Mouse (Mus musculus) naive thymus-derived CD4-positive, alpha-beta T cell, adult 5 months (primary cell): ENCODE measurements around the gene Rps25. TPM values are rescaled to one million over a fixed set of nuclear protein-coding genes. Genes with fewer than 3 reads are reported as not detected.

ENCODE experiments used
- polyA plus RNA-seq: library from polyadenylated mRNA; unstranded; fragments of 100-300 nt; shearing (Covaris generic); gene quantifications from one replicate; pipeline ENCODE4 v1.2.1, GENCODE M21; 2017

Gene Rps25
- 2,678 TPM for polyA plus RNA-seq

GRCm38 (mm10) chr9:44406906-44407751, at the start of gene Rps25, which contains the start of gene Trappc4:
Gene Rps25, plus strand, starts transcription at chr9:44407139.
Gene Trappc4, minus strand, starts transcription at chr9:44407600.

GRCm38 (mm10) chr9:44361190-44361917, 45.6 kb upstream of the Rps25 start, which contains the start of gene Vps11:
Gene Vps11, minus strand, starts transcription at chr9:44361670.

GRCm38 (mm10) chr9:44379054-44379834, 27.7 kb upstream of the Rps25 start, which contains the start of gene Hyou1:
Gene Hyou1, plus strand, starts transcription at chr9:44379490.

GRCm38 (mm10) chr9:44396684-44397411, 10.1 kb upstream of the Rps25 start, which contains the start of gene Slc37a4:
Gene Slc37a4, plus strand, starts transcription at chr9:44396852.

GRCm38 (mm10) chr9:44418519-44419385, 11.8 kb downstream of the Rps25 start, which contains the start of gene Ccdc84:
Gene Ccdc84, minus strand, starts transcription at chr9:44418569.

GRCm38 (mm10) chr9:44440961-44441360, 34.0 kb downstream of the Rps25 start, which contains the start of gene Foxr1:
Gene Foxr1, minus strand, starts transcription at chr9:44441136.

GRCm38 (mm10) chr9:44454891-44455220, 47.9 kb downstream of the Rps25 start, which contains the start of gene Upk2:
Gene Upk2, minus strand, starts transcription at chr9:44454976.

Other genes starting within 250 kb of the Rps25 start
- 46.8 TPM for gene Cbl, start 173.1 kb upstream of the Rps25 start, polyA plus RNA-seq
- gene Ccdc153, start 166.5 kb upstream of the Rps25 start, polyA plus RNA-seq = not detected
- not detected for gene Pdzd3, start 155.7 kb upstream of the Rps25 start, polyA plus RNA-seq
- 2.9 TPM for gene Nlrx1, start 138.5 kb upstream of the Rps25 start, polyA plus RNA-seq
- gene Abcg4, start 118.5 kb upstream of the Rps25 start, polyA plus RNA-seq = not detected
- gene Hinfp, start 101.5 kb upstream of the Rps25 start, polyA plus RNA-seq = 49.0 TPM
- 19.9 TPM for gene C2cd2l, start 86.9 kb upstream of the Rps25 start, polyA plus RNA-seq
- gene Dpagt1, start 81.1 kb upstream of the Rps25 start, polyA plus RNA-seq = 6.6 TPM
- gene H2afx, start 72.4 kb upstream of the Rps25 start, polyA plus RNA-seq = 62.7 TPM
- gene Hmbs, start 62.9 kb upstream of the Rps25 start, polyA plus RNA-seq = 20.3 TPM
- gene Vps11, start 45.5 kb upstream of the Rps25 start, polyA plus RNA-seq = 73.9 TPM
- gene Hyou1, start 27.6 kb upstream of the Rps25 start, polyA plus RNA-seq = 16.9 TPM
- 15.1 TPM for gene Slc37a4, start 10.3 kb upstream of the Rps25 start, polyA plus RNA-seq
- 80.8 TPM for gene Trappc4, start 461 bp downstream of the Rps25 start, polyA plus RNA-seq
- 39.8 TPM for gene Ccdc84, start 11.4 kb downstream of the Rps25 start, polyA plus RNA-seq
- gene Foxr1, start 34.0 kb downstream of the Rps25 start, polyA plus RNA-seq = not detected
- gene Upk2, start 47.8 kb downstream of the Rps25 start, polyA plus RNA-seq = not detected
- 22.3 TPM for gene Bcl9l, start 75.7 kb downstream of the Rps25 start, polyA plus RNA-seq
- 3.2 TPM for gene Cxcr5, start 154.7 kb downstream of the Rps25 start, polyA plus RNA-seq
- gene Ddx6, start 197.8 kb downstream of the Rps25 start, polyA plus RNA-seq = 59.3 TPM